Mouse (Mus musculus) spleen, adult 2 months (tissue): ENCODE results near the gene Shc2. TPM values are rescaled to one million over a fixed set of nuclear protein-coding genes. Genes with fewer than 3 reads are reported as not detected.

Source experiments
- DNase-seq, 2 experiments: peaks; one replicate each; pipeline versions ENCODE4 v3.0.0 to v3.0.0-alpha.2; 2012 to 2021; ENCODE audit warnings: low spot score in 2 of 2, low read depth in 1 of 2
- H3K27ac ChIP-seq: fragments of 200-500 bp; 2 replicates; pipeline ENCODE4 v1.5.1; 2012; ENCODE audit warnings: low read length, inconsistent platforms; ENCODE audit not compliant: insufficient read depth
- H3K27me3 ChIP-seq: fragments of 200-500 bp; 2 replicates; pipeline ENCODE4 v1.6.1; 2012; ENCODE audit warnings: mild to moderate bottlenecking, moderate library complexity, low read length, inconsistent platforms; ENCODE audit not compliant: control insufficient read depth, insufficient read depth
- H3K36me3 ChIP-seq: fragments of 200-500 bp; 2 replicates; pipeline ENCODE4 v1.6.1; 2012; ENCODE audit warnings: mild to moderate bottlenecking, low read length, inconsistent platforms; ENCODE audit not compliant: control insufficient read depth, insufficient read depth
- H3K4me1 ChIP-seq: fragments of 200-500 bp; 2 replicates; pipeline ENCODE4 v1.6.1; 2011; ENCODE audit warnings: inconsistent platforms; ENCODE audit not compliant: control insufficient read depth, insufficient read depth, insufficient read length
- H3K4me3 ChIP-seq: fragments of 200-500 bp; 2 replicates; pipeline ENCODE4 v1.5.1; 2011; ENCODE audit warnings: mild to moderate bottlenecking, inconsistent platforms; ENCODE audit not compliant: insufficient read depth, insufficient read length; ENCODE audit errors: extremely low read depth
- CTCF ChIP-seq: fragments of 200-500 bp; IDR thresholded peaks from 2 replicates; pipeline ENCODE4 v1.5.1; 2011; ENCODE audit warnings: mild to moderate bottlenecking, inconsistent platforms; ENCODE audit not compliant: insufficient read depth, insufficient read length, insufficient replicate concordance; ENCODE audit errors: extremely low read depth
- POLR2A ChIP-seq: fragments of 200-500 bp; IDR thresholded peaks from 2 replicates; pipeline ENCODE4 v1.6.1; 2011; ENCODE audit warnings: low read depth, low read length, inconsistent platforms
- WGBS: fragments of 180-500 bp; shearing (Covaris S2); methylation state at CpG from one replicate; pipeline ENCODE4 v1.1.7; 2018; 5-methylcytosine and 5-hydroxymethylcytosine counted together
- polyA plus RNA-seq: library from polyadenylated mRNA; depleted of rRNA; stranded (reverse); fragments of >200 nt; gene quantifications from 2 replicates; pipeline ENCODE4 v1.2.3, GENCODE M21; 2012

The Shc2 gene
- polyA plus RNA-seq, 1 experiment = 1.3 TPM

DNA sequence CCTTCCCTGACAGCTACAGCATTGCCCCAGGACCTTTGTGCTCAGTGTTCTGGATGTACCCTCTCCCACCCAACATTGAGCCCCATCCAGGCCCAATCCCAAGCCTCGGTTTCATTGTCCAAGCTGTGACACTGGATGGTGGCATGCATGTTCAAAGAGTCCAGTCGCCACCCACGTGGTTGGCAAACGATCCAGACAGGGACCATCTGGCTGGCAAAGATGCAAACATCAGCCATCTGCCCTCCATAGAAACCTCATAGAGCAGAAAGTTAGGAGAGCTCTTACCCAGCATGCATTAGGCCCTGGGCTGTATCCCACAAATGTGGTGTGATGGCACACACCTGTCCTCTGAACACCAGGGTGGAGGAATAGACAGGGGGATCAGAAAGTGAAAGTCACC lies 6.3 kb downstream of the Shc2 start:
- H3K27me3 ChIP-seq = no peaks in the 10 kb centered on the region
- WGBS = 78% methylated on average over 4 of the region's 4 CpGs
- no peak for DNase-seq

DNA sequence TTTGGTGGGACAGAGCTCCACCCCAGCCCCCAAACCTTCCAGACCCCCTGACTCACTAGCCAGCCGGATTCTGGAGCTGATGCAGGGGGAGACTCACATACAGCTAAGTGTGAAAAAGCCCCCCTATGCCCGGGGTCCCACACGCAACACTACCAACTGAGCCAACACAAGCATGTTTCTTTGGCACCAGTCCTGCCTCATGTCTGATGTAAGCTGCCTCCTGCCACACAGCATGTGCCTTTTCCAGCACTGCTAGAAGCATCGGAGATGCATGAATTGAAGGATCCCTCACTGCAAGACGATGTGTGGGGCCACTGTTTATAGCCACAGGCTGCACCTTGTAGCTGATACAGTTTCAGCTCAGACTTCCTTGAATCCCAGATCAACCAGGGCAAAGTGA lies 9.3 kb downstream of the Shc2 start:
- Histone ChIP-seq H3K36me3 (no peaks in the 10 kb centered on the region), H3K4me3 (no peak overlapping the region), H3K27me3 (no peaks in the 10 kb centered on the region), H3K27ac (no peak overlapping the region), H3K4me1 (no peaks in the 10 kb centered on the region)
- 83% methylated on average over 5 of the region's 5 CpGs for WGBS
- TF ChIP-seq POLR2A (no peak), CTCF (no peak)
- no peak for DNase-seq

More for the DNA sequence above, 6.3 kb downstream of the Shc2 start:
- no peak overlapping the region for H3K4me3 ChIP-seq
- no peaks in the 10 kb centered on the region for H3K36me3 ChIP-seq
- no peak for TF ChIP-seq POLR2A
- TF ChIP-seq CTCF = no peak
- H3K27ac ChIP-seq = no peak overlapping the region
- H3K4me1 ChIP-seq = no peaks in the 10 kb centered on the region

DNA sequence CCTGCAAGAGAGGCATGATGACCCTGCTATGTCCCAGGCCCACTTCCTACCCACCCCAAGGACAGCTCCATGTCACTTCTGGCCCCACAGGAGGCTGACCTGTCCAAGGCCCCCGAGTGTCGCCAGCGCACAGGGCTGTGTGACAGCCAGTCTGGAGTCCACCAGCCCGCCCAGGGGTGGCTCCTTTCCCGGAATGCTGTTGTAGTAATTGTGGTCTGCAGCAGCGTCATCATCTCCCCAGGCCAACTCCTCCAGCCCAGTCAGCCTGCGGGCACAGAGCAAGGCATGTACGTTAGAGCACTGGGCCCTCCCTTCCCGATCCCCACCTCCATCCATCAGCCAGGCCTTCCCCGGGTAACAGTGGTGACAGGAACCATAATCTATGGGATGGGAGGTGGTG lies 11.6 kb downstream of the Shc2 start:
- Histone ChIP-seq H3K27ac (no peak overlapping the region), H3K4me1 (no peaks in the 10 kb centered on the region), H3K36me3 (no peaks in the 10 kb centered on the region), H3K4me3 (no peak overlapping the region), H3K27me3 (no peaks in the 10 kb centered on the region)
- TF ChIP-seq CTCF (no peak), POLR2A (no peak)
- 85% methylated on average over 10 of the region's 10 CpGs for WGBS
- no peak for DNase-seq

DNA sequence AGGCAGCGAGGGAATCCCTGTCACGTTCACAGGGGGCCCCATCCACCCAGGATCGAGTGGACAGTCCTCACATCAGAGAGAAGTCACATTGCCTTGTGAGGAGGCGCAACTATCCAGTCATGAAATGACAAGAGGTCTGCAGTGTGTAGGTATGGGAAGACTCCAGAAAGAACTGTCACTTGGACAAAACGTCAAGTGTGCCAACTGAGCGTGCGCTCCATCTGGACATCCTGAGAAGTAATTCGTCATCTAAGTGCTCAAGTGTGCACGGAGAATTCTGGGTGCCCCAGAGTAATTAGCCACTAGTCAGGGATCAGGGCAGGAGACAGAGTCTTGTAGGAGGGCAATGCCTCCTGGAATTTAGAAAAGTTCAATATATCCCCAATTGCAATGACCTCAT lies 12.3 kb downstream of the Shc2 start:
- no peak for TF ChIP-seq POLR2A
- no peak for TF ChIP-seq CTCF
- Histone ChIP-seq H3K4me3 (no peak overlapping the region), H3K4me1 (no peaks in the 10 kb centered on the region), H3K27ac (no peak overlapping the region), H3K27me3 (no peaks in the 10 kb centered on the region), H3K36me3 (no peaks in the 10 kb centered on the region)
- WGBS = 79% methylated on average over 9 of the region's 9 CpGs
- no peak for DNase-seq

DNA sequence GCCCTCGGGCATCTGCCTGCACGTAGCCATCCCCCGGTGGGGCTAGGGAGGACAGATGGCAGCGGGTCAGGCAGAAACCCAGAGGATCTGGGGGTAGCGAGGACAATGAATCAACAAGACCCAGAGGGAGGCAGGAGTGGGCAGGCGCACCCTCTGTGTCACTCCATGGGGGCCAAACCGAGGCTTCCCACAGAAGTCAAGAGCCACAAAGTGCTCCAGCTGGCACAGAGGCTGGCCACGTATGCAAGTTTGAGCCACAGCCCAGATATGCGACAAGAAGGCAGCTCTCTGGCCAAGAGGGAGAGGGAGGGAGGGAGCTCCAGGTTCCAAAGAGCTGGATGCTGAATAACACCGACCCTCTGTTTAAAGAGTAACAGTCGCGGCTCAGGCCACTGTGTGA lies 13.8 kb downstream of the Shc2 start:
- H3K27ac ChIP-seq = no peak overlapping the region
- no peak overlapping the region for H3K4me3 ChIP-seq
- no peak for DNase-seq
- H3K4me1 ChIP-seq = no peaks in the 10 kb centered on the region
- no peak for TF ChIP-seq POLR2A
- no peak for TF ChIP-seq CTCF
- H3K36me3 ChIP-seq = no peaks in the 10 kb centered on the region
- no peaks in the 10 kb centered on the region for H3K27me3 ChIP-seq
- 76% methylated on average over 12 of the region's 12 CpGs for WGBS

DNA sequence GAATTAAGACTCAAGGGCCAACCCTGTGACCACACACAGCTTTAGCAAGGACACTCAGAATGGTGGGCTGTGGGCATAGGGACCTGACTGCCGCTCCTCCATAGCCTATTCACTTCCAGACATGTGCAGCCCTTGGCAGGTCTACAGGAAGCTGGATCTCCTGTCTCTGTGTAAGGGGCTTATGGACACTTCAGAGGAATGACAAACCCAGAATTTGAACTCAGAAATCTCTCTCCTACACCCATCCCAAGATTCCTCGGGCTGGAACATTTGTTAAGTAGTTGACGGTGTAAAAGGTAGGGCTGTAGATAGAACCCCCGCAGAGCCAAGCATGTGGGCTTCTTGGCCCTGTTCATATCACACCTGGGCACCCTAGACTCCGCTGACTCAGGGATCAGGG lies 21.3 kb downstream of the Shc2 start:
- peaks cover 14% of the 10 kb centered on the region for H3K27me3 ChIP-seq
- H3K36me3 ChIP-seq = no peaks in the 10 kb centered on the region
- WGBS = 86% methylated on average over 5 of the region's 5 CpGs
- DNase-seq = no peak
- H3K4me1 ChIP-seq = peaks cover 8% of the 10 kb centered on the region
- TF ChIP-seq POLR2A (no peak), CTCF (no peak)
- H3K4me3 ChIP-seq = no peak overlapping the region
- no peak overlapping the region for H3K27ac ChIP-seq

DNA sequence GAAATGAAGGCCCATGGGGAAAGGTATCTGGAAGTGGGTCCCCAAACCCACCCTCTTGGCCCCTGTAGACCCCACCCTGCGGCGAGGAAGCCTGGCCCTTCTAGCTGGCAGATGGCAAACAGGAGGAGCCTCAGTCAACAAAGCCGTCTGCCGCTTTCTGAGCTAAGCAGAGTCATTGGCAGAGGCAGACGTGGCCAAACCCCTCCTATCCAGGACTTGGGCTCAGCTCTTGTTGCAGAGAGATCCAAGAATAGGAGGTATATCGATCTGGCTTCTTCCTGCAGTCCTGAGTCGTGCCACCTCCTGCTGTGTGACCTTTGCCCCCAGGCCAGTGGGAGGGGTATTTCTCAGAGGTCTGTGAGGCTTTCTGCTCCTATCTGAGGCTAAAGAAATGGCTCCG lies 21.9 kb downstream of the Shc2 start:
- TF ChIP-seq POLR2A = no peak
- TF ChIP-seq CTCF = no peak
- no peak for DNase-seq
- H3K27me3 ChIP-seq = peaks cover 14% of the 10 kb centered on the region
- H3K36me3 ChIP-seq = no peaks in the 10 kb centered on the region
- H3K27ac ChIP-seq = no peak overlapping the region
- H3K4me1 ChIP-seq = peaks cover 8% of the 10 kb centered on the region
- H3K4me3 ChIP-seq = no peak overlapping the region
- 41% methylated on average over 8 of the region's 8 CpGs for WGBS
